Mouse (Mus musculus) NIH3T3 (cell line): ENCODE results near the gene Rnf224.
"Not testable (repeated sequence)": the region's sequence is repeated elsewhere in the genome, so short reads cannot be mapped to it uniquely, and the experiment has no call there.

Source experiments
- DNase-seq: peaks from one replicate; pipeline ENCODE4 v3.0.0-alpha.2; 2012; ENCODE audit warnings: low read depth

Rnf224 gene

DNA sequence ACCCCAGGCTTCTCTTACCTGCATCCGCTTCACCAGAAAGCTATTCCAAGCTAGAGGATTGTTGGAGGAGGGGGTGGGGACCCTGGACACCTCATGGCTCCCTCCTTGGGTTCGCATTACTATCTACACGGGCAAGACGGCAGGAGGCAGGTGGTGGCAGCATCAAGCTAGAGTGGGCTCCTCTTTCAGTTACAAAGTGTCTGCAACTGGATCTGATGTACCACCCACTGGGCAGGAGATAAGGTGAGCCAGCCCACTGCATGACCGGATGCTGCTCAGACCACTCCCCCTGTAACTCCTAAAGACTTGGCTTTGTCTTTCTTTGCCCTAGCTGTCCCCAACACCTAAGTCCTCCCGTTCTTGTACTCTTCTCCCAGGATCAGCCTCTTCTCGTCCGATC, at the start of gene Rnf224:
TSS of gene Rnf224 (minus strand) at position 174 of the 400 bp plus-strand sequence.
- no peak for DNase-seq

DNA sequence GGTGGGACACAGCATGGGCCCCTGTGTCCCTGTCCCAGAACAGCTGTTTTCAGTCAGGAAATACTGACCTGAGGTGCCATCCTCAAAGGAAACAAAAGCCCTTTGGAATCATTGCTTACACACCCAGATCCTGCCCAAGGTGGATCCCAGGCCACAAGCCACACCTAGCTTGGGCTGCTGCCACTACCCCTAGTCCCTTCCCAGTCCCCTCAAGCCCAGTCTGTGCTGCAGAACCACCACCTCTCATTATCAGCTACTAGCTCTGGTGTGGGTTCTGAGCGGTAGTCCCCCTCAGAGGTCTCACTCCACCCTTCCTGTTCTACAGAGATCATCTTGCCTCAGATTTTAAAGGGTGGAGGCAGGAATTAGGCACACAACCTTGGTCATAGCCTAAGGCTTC, 49.7 kb upstream of the Rnf224 start:
- no peak for DNase-seq

GRCm38 (mm10) chr2:25285551-25285950, 49.0 kb upstream of the Rnf224 start:
- DNase-seq, result no peak

DNA sequence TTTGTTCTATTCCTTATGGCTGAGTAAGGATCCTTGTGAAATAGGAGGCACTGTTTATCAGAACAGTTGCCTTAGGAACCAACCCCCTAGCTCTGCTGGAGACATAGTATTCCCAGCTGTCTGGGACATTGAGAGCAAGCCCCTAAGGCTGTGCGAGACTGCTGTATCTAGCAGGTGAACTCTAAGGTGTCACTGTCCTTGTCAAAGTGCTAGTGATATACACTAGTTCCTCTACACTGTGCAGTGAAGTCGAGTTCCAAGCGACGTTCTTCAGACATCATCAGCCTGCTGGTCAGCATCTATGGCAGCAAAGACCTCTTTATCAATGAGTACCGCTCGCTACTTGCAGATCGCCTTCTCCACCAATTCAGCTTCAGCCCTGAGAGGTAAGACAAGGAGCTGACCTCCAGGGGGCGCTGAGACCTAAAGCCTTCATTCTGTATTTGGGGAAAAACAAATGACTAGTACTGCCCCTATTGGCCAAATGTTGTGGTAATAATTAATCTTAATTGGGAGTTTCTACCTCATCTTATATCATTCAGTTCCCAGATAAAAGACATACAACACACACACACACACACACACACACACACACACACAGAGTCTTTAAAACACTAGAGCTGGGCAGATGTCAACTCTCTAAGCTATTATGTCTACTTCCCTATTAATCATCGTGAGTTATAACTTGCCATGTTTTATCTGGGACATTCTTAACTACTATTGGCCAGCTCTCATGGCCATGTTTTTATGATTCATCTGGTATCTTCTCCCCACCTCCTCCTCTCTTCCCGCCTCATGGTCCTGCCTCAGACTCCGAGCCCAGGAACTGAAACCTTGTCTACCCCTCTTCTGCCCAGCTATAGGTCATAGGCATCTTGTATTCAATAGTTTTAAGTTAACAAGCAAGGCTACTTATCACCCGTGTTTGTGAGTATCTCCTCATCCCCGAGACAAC, 42.6 kb upstream of the Rnf224 start:
- DNase-seq, result peak; percentile 89

- DNase-seq, result no peak
Observed at GRCm38 (mm10) chr2:25273010-25273409, 36.4 kb upstream of the Rnf224 start.

DNA sequence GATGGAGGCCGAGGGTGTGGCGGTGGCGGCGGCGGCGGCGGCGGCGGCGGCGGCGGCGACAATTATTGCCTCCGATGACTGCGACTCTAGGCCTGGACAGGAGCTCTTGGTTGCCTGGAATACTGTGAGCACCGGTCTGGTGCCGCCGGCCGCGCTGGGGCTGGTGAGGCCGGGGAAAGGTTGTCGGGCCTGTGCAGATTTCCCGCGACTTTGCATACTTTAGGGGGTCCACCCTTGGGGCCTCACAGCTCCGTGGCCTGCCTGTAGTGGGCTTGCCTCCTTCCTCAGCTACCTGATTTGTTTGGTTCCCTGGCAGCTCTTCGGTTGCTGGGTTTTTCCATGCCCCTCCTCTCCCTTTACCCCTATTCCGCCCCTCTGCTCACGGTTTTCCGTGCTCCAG, 35.9 kb upstream of the Rnf224 start:
- DNase-seq, result no peak

DNA sequence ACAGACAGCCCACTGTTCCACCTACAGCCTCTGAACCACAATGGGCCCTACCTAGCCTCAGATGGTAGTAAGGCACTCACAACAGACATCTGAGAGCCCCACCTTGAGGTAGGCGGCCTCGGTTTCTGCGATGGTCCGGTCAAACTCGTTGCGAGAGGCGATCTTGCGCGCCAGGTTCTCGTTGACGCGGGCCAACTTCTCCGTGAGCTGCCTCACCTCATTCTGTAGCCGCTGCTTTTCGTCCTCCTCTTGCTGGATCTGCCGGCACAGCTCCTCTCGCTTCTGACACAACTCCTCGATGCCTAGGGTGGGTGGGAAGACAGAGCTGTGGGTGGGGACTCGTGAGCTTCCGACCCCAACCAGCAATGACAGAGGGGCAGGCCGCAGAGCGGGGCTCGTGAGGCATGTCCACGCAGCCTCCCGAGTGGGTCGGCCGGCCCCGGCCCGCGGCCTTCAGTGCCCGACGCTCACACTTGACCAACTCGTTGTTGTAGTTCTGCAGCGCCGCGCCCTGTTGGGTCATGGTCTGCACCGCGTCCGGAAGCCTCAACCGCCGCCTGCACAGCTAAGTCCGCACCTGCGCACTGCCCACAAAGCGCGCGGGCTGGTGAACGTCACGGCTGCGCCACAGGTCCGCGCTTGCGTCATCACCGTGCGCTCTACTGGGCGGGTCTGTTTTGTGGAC, 35.4 kb upstream of the Rnf224 start, which contains the start of the genes Ssna1 and Anapc2:
TSS of gene Ssna1 (minus strand) at position 612 of the 685 bp plus-strand sequence.
TSS of gene Anapc2 (plus strand) at position 652 of the 685 bp plus-strand sequence.
- peak; percentile 99 for DNase-seq

DNA sequence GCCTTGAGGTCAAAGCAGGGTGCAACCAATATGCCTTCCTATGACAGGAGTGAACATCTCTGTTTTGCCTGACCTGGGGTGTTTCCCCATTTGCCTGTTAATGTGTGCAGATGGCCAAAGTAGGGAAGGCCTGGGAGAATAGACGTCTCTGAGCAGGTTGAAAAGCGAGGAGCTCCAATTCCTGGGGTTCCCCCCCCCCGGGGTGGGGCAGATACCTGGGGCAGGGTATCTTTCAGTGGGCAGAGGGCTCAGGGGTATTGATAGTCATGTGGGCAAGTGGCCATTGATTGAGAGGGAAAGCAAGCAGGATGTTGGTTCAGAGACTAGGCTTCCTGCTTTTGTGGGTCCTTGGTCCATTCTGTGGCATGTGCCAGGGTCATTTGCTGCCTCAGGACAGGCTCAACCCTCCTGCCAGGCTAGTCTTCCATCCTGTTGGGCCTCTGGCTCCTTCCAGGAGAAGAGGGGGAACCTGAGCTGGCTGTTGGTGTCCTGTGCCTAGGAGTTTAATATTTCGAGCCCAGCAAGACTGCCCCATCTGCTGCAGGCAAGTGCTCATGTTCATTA, 31.2 kb upstream of the Rnf224 start:
- DNase-seq, result no peak

- no peak for DNase-seq
Observed at GRCm38 (mm10) chr2:25267241-25267640, 30.7 kb upstream of the Rnf224 start.

DNA sequence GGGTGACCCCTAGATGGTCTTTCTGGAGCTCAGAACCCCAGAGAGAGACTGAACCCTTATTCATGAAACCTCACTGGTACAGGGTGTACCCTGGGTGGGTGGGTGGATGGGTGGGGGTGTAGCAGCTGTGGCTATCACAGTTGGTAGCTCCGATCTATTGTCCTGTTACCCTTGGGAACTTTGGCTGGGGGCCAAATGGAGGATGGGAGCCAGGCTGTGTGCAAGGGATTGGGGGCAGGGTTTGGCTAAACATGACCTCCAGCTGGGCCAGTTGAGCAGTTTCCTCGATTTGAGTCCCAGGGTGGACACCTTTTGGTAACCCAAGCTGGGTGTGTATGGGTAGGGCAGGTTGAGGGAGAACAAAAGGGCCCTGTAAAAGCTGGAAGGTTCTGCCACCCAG, 30.1 kb upstream of the Rnf224 start:
- DNase-seq, result no peak

GRCm38 (mm10) chr2:25265897-25266656, 29.5 kb upstream of the Rnf224 start:
- no peak for DNase-seq

DNA sequence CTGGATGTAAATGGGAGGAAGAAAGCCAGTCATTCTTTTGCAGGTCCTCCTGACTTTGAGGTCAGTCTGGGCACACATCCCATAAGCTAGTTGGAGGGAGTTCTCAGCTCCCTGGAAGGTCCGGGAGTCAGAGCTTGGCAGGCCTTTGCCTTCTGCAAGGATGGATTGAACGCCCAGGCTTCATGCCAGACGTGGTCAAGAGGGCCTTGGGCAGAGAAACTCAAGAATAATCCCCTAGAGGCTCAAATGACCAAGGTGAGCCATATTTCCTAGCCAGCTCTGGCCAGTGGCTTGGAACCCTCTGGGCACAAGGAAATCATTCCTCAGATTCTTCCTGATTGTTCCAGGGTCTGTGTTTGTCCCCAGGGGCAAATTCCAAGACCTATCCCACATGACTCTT, 28.3 kb upstream of the Rnf224 start:
- DNase-seq, result peak; percentile 80

GRCm38 (mm10) chr2:25264286-25264660, 27.7 kb upstream of the Rnf224 start:
- DNase-seq, result no peak

GRCm38 (mm10) chr2:25263623-25264285, 27.2 kb upstream of the Rnf224 start:
- DNase-seq, result no peak

- peak; percentile 50 for DNase-seq
Observed at GRCm38 (mm10) chr2:25262795-25263622, 26.4 kb upstream of the Rnf224 start.

GRCm38 (mm10) chr2:25262291-25262767, 25.7 kb upstream of the Rnf224 start, which contains the start of gene Tprn:
TSS of gene Tprn (plus strand) at chr2:25262618.
- DNase-seq, result peak; percentile 95

GRCm38 (mm10) chr2:25261870-25262269, 25.3 kb upstream of the Rnf224 start:
- no peak for DNase-seq

DNA sequence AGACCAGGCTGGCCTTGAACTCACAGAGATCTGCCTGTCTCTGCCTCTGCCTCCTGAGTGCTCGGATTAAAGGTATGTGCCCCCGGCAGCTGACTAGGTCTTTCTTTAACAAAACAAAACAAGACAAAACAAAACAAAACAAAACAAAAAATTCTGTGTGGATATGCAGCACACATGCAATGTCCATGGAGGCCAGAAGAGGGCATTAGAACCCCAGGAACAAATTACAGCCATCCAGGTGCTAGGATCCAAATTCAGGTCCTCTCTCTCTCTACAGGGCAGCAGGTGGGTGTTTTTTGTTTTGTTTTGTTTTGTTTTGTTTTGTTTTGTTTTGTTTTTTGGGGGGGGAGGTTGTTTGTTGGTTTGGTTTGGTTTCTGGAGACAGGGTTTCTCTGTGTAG, 22.3 kb upstream of the Rnf224 start:
- DNase-seq, result peak; percentile 47

GRCm38 (mm10) chr2:25257250-25257649, 20.7 kb upstream of the Rnf224 start:
- not testable (repeated sequence) for DNase-seq

GRCm38 (mm10) chr2:25256443-25257109, 20.0 kb upstream of the Rnf224 start:
- peak; percentile 80 for DNase-seq
